Mouse (Mus musculus) urinary bladder, postnatal 25 days (tissue): ENCODE data around the gene Zfp985.
"Not testable (repeated sequence)": the region's sequence is repeated elsewhere in the genome, so short reads cannot be mapped to it uniquely, and the experiment has no call there.

ENCODE experiments used
- DNase-seq: peaks from one replicate; pipeline ENCODE4 v3.0.0; 2022; ENCODE audit warnings: low spot score

Zfp985 gene

DNA sequence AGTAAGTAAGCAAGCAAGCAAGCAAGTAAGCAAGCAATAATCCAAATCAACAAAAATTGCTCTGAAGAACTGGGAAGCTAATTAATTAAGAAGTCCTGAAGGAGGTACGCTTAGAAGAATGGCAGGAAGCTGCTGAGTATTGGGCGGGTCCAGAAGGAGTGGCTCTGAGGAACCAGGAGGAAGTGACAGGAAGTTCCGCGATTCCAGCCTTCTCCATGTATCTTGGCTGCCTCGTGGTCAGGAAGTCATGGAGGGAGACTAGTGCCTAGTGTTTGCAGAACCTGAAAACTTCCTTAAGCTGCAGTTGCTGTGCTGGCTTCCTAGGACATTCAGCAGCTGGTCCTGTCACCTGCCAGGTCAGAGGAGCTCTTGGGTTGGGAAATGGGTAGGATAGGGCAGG is at the start of gene Zfp985:
TSS of gene Zfp985 (plus strand) at position 207 of the 400 bp plus-strand sequence.
- DNase-seq = not testable (repeated sequence)

- no peak for DNase-seq
These were observed 43.9 kb upstream of the Zfp985 start for GRCm38 (mm10) chr4:147509174-147509573.

- DNase-seq = no peak
These were observed 34.1 kb upstream of the Zfp985 start for GRCm38 (mm10) chr4:147518981-147519380.

DNA sequence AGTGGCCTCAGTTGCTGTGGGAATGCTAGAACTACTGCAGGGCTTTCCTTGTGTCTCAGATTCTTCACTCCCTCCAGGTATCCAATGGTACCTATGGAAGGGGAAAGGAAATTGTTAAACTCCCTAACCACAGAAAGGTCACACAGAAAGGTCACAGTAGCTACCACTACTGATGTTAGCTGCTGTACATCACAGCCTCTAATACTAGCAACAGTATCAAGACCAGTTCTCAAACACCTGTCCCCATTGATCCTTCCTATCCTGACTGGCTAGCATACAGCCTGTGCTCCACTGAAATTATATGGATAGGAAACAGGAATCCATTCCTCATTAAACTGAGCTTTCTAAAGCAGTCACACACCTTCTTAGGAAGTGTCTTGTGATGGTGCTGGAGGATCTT is 33.0 kb upstream of the Zfp985 start:
- DNase-seq = no peak

DNA sequence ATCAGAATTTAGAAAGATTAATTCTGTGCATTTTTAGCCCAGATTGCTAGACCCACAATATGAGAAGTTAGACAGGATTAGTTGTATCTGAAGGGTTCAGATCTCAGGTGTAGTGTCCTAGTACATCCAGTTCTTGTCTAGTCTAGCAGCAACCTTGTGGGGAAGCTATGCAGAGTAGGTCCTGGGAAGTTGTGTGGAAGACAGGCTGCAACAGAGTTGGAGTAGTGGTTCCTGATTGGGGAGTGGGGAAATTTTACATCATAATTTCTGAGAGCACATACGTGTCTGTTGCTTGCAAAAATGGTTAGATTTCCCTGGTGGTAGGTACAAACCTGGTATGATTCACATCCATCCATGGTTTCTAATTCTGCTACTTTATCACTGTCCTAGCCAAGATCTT is 28.0 kb upstream of the Zfp985 start:
- DNase-seq = no peak

GRCm38 (mm10) chr4:147530366-147530765 is 22.7 kb upstream of the Zfp985 start:
- DNase-seq = no peak

DNA sequence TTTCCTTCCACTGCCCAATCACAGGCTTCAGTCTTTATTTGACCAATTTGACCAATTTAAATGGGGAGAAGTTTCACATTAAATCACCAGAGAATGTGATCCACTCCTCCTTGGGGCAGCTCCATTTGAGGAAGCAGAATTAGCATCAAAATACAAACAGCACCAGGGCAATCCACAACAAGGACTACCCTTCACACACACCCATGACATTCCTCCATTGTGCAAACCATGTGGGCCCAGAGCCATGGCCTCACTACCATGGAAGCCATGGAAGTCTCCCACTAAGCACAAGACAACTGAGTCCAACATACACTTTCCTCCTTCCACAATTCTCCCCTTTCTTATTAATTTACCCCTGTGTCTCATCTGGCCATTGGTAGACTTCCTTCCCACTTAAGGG is 17.2 kb upstream of the Zfp985 start:
- DNase-seq = not testable (repeated sequence)

DNA sequence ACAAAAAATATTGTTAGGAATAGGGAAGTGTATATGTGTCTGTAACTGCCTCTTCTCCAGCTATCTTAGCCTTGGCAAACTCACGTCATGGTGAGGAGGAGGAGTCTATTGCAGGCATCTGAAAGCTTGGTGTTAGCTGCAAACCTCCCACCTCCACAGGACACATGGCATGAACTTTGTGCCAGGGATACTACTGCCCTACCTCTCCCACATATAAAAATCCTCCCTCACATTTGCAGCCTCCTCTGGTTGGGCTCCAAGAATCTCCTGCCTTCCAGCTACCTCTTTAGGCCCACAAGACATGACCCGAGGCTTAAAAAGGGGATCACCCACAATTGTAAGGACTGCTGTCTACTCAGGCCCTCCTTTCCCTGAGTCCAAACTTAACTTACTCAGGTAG is 15.4 kb upstream of the Zfp985 start:
- no peak for DNase-seq

DNA sequence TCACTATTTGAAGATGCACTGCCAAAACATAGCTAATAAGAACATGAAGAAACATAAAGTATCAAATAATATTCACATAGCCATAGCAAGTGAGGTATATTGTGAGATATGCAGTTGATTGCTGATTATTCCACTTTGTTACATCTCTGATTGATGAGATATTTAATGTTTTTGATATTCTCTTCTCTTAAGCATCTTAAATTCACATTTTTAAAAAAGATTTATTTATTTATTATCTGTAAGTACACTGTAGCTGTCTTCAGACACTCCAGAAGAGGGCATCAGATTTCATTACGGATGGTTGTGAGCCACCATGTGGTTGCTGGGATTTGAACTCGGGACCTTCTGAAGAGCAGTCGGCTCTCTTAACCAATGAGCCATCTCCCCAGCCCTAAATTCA is 13.2 kb upstream of the Zfp985 start, which contains the start of gene Gm16503:
TSS of gene Gm16503 (plus strand) at position 301 of the 400 bp plus-strand sequence.
- not testable (repeated sequence) for DNase-seq

- DNase-seq = no peak
These were observed 12.0 kb upstream of the Zfp985 start for GRCm38 (mm10) chr4:147541105-147541504.

- not testable (repeated sequence) for DNase-seq
These were observed 1.3 kb downstream of the Zfp985 start for GRCm38 (mm10) chr4:147554361-147554760.

DNA sequence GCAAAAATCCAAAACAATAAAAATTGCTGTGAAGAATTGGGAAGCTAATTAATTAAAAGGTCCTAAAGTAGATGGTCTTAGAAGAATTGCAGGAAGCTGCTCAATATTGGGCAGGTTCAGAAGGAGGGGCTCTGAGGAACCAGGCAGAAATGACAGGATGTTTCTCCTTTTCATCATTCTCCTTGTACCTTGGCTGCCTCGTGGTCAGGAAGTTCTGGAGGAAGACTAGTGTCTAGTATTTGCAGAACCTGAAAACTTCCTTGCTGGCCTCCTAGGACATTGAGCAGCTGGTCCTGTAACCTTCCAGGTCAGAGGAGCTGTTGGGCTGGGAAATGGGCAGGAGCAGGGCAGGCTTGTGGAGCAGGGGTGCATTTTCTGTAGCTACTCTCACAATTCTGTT is 3.8 kb downstream of the Zfp985 start:
- not testable (repeated sequence) for DNase-seq

GRCm38 (mm10) chr4:147558011-147558410 is 4.9 kb downstream of the Zfp985 start:
- not testable (repeated sequence) for DNase-seq

DNA sequence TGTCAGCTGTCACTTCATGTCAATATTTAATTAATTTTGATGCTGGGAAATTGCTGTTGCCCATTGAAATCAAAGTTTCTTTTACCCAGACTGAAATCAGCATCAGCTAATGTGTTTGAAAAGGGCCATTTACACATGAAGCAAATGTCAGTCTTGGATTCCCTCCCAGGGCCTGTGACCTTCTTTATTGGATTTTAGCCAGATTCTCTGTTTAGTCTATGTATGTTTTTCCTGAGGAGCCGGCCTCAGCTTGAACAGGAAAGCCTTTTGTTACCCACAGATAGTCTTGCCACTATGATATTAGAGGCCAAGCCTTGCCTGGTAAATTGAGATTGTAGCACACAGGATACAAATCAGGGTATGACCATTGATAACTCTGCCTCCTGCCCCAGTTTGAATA is 6.0 kb downstream of the Zfp985 start:
- DNase-seq = not testable (repeated sequence)

DNA sequence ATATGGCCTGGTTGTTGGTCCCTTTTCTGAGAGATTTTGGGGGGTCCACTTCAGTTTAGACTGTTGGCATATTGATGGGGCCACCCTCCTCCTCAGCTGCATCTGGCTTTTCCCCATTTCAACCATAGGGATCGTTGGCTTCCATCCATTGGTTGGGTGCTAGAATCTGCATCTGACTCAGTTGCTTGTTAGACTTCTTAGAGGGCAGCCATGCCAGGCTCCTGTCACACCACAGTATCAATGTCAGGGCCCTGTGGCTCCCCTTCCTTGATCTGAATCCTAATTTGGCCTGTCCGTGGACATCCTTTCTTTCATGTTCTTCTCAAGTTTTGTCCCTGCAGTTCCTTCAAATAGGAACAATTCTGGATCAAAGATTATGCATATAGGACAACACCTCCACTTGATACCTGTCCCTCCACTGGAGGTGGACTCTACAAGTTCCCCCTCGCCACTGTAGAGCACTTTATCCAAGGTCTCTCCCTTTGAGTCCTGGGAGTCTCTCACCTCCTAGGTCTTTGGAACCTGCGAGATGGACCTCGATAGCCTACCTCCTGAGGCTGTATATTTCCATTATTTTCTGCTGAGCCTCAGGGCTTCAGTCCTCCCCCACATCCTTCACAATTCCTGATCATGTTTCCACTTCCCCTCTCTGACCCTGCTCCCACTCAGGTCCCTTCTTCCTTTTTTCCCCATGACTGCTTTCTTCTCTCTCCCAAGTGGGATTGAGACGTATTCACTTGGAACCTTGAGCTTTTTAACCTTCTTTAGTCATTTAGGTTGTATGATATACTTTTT is 12.5 kb downstream of the Zfp985 start:
- no peak for DNase-seq

- DNase-seq = not testable (repeated sequence)
These were observed 18.1 kb downstream of the Zfp985 start for GRCm38 (mm10) chr4:147571156-147571555.

- not testable (repeated sequence) for DNase-seq
These were observed 26.3 kb downstream of the Zfp985 start for GRCm38 (mm10) chr4:147579371-147579770.

DNA sequence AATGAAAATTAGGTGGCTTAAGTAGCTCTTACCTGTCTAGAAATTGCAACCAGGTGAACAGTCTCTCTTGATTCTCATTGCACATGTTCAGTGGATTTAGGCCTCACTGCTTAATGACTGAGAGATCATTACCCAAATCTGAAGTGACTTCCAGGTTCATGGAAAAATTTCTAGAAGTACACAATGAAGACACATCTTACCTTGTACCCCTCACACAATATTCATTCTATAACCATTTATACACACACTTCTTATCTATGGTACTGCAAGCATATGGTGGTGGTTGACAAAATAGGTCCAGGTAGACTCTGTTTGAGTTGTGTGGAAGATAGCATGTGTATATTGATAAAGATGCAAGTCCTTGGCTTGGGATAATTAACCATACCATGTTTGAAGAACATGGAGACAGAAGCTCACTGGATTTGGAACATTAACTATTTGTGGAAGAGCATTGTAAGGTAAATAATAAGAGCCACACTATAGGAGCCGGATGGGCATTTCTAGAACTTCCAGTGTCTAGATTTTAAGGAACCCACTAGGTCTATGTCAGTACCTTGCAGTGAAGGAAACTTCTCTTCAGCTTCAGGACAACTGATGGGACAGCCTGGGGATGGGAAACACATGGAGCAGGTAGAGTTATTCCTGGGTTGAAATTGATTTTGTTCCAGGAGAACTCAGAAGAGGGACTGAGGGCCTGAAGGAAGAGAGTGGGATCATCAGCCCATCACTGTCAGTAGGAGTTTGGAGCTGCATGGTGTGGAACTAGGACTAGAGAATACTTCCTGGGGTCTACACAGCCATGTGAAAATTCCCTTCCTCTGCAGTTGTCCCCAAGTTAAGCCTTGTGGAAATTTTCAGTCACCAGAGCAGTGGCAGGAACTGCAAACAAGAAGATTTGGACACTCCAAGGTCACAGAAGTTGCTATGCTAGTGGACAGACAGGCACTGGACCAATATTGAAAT is 33.7 kb downstream of the Zfp985 start:
- no peak for DNase-seq

GRCm38 (mm10) chr4:147594630-147595029 is 41.6 kb downstream of the Zfp985 start:
- DNase-seq = not testable (repeated sequence)

GRCm38 (mm10) chr4:147597685-147598084 is 44.6 kb downstream of the Zfp985 start:
- no peak for DNase-seq

GRCm38 (mm10) chr4:147598831-147599230 is 45.8 kb downstream of the Zfp985 start:
- DNase-seq = no peak

DNA sequence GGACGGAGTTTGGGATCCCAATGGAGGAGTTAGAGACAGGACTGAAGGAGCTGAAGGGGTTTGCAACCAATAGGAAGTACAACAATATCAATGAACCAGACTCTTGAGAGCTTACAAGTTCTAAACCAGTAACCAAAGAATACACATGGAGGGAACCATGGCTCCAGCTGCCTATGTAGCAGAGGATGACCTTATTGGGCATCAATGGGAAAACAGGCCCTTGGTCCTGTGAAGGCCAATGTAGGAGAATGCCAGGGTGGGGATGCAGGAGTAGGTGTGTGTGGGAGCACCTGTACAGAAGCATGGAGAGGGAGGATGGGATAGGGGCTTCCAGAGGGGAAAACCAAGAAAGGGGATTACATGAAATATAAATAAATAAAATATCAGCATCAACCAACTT is 48.8 kb downstream of the Zfp985 start:
- no peak for DNase-seq

DNA sequence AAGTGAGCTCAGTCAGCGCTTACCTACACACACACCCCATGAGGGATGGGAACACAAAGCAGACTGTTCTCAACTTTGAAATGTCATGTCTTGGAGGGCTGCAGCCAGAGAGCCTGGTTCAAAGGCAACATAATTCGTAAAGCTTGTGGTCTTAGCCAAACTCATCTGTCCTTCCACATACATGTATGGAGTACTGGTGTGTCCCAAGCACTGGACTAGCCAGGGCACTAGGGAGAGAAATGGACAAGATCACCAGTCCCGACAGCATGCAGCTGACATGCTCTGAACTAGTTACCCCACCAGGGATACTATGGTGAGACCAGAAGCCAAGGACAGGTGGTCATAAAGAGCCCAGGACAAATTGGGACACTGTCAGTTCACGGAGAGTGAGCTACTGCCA is 50.7 kb downstream of the Zfp985 start:
- DNase-seq = no peak
